9 mouse cellular contexts compared by ENCODE assay signal in genomic region chr15:31343602-31344001, GRCm38 (mm10). TPM values are rescaled to one million over a fixed set of nuclear protein-coding genes. Genes with fewer than 3 reads are reported as not detected.
A peak's percentile ranks its signal among the peaks of the same experiment; 100 is the strongest.
DNase-seq lines count a peak whose midpoint lies in the region; ATAC-seq lines count a peak whose summit lies in the region.
"Had no signal": no experiment of that assay in that cellular context is flagged by ENCODE, and none has a peak within 500 bp of the region (broad histone marks: within the 10 kb centered on the region; RNA-seq: fewer than 3 reads in every experiment).

No protein-coding gene starts in this region.

- H3K27ac ChIP-seq in liver, embryonic 11.5 days (ENCODE audit: low read depth, low read length): no peak overlapping the region; the same call in 1 of the 2 replicates
- H3K27ac ChIP-seq in liver, embryonic 12.5 days: no peak overlapping the region
- H3K27ac ChIP-seq: neural tube, embryonic 12.5 days had no signal

- WGBS in liver, embryonic 11.5 days: 45% methylated on average over 6 of the region's 6 CpGs
- WGBS in liver, embryonic 12.5 days (ENCODE audit: insufficient replicate concordance): 47% methylated on average over 6 of the region's 6 CpGs

- no peak overlapping the region for H3K9ac ChIP-seq in liver, embryonic 11.5 days (ENCODE audit: low read depth, low read length)
- no peak overlapping the region for H3K9ac ChIP-seq in liver, embryonic 12.5 days
- H3K9ac ChIP-seq: neural tube, embryonic 12.5 days had no signal

- no peaks in the 10 kb centered on the region for H3K27me3 ChIP-seq in liver, embryonic 11.5 days (replicated peaks; ENCODE audit: control insufficient read depth, insufficient read depth, low read length)
- H3K27me3 ChIP-seq in liver, embryonic 12.5 days (replicated peaks): no peaks in the 10 kb centered on the region
- H3K27me3 ChIP-seq: neural tube, embryonic 12.5 days had no signal

- no peaks in the 10 kb centered on the region for H3K36me3 ChIP-seq in liver, embryonic 11.5 days (ENCODE audit: control insufficient read depth, insufficient read depth, low read length)
- no peaks in the 10 kb centered on the region for H3K36me3 ChIP-seq in liver, embryonic 12.5 days
- H3K36me3 ChIP-seq: neural tube, embryonic 12.5 days had no signal

- ATAC-seq in liver, embryonic 11.5 days (replicated peaks; ENCODE audit: low FRiP score): no peak; the same call in 1 of the 2 replicates
- peak; percentile 52 for ATAC-seq in liver, embryonic 12.5 days

- H3K4me1 ChIP-seq in liver, embryonic 11.5 days (replicated peaks; ENCODE audit: control insufficient read depth, insufficient read depth, low read length): no peaks in the 10 kb centered on the region
- 0 out of 2 replicates have a peak, but pooled peaks cover 12% of the 10 kb centered on the region for H3K4me1 ChIP-seq in liver, embryonic 12.5 days

- no peak overlapping the region for H3K4me3 ChIP-seq in liver, embryonic 11.5 days (ENCODE audit: low read depth, low read length)
- H3K4me3 ChIP-seq in liver, embryonic 12.5 days: no peak overlapping the region
- H3K4me3 ChIP-seq: neural tube, embryonic 12.5 days had no signal

- no peak overlapping the region; the same call in 1 of the 2 replicates for H3K4me2 ChIP-seq in liver, embryonic 11.5 days
- H3K4me2 ChIP-seq in liver, embryonic 12.5 days: no peak overlapping the region
- H3K4me2 ChIP-seq: neural tube, embryonic 12.5 days had no signal

- no peaks in the 10 kb centered on the region for H3K9me3 ChIP-seq in liver, embryonic 11.5 days (ENCODE audit: control insufficient read depth, low read length)
- H3K9me3 ChIP-seq in liver, embryonic 12.5 days (replicated peaks): no peaks in the 10 kb centered on the region
- H3K9me3 ChIP-seq: neural tube, embryonic 12.5 days had no signal

- DNase-seq in adrenal gland, postnatal 36 days: peak; percentile 15 to 43
- no peak for DNase-seq in adrenal gland, adult 18-20 months (ENCODE audit: low spot score in 2 of 2)
- DNase-seq in liver: peak; percentile 16
- no peak for DNase-seq in liver, embryonic 11.5 days (ENCODE audit: low spot score)
- peak; percentile 47 for DNase-seq in retina, postnatal 1 day
- no peak for DNase-seq in testis, postnatal 10 days (ENCODE audit: low spot score)
- no peak for DNase-seq in right cerebral cortex, postnatal 25 days

RNA-seq across cellular contexts. Expression of gene Ankrd33b, which starts 23.9 kb away (rescaled TPM):
- total RNA-seq in adrenal gland, postnatal 36 days (2021): 1 to 10 TPM; 1.2 TPM
- total RNA-seq in adrenal gland, adult 18-20 months (2021): 1 to 10 TPM; 1.3 to 4.4 TPM
- 0.64 and 1.2 TPM in 2 replicates for polyA plus RNA-seq in liver, embryonic 11.5 days (2014; fragmentation: Nextera tagmentation; extraction: Ambion mirVana)
- 0.50 and 0.60 TPM in 2 replicates for polyA plus RNA-seq in liver, embryonic 12.5 days (2016; fragmentation: Nextera tagmentation; extraction: Ambion mirVana)

Comparison
In these comparisons a context has a peak if more than half of its experiments do, and no peak if none do; other contexts are left out.
1. DNase-seq: peak in adrenal gland, postnatal 36 days (2 of 2), liver (single experiment) and retina, postnatal 1 day (single experiment); none in adrenal gland, adult 18-20 months (0 of 2), liver, embryonic 11.5 days (single experiment), testis, postnatal 10 days (single experiment) and right cerebral cortex, postnatal 25 days (single experiment).